Mouse (Mus musculus) stomach, postnatal 0 days (tissue): ENCODE measurements at regions not wholly inside any gene's neighbourhood (a gene's known extent, or its start where the extent isn't known, plus 50 kb on each side); places are given as distances from the start of the nearest gene placed in this dataset.

Source experiments
- CTCF ChIP-seq: IDR thresholded peaks from 2 replicates; pipeline ENCODE4 v1.5.1; 2016; ENCODE audit warnings: antibody characterized with exemption, low read depth, mild to moderate bottlenecking, moderate library complexity
- EP300 ChIP-seq: optimal IDR thresholded peaks from 2 replicates; pipeline ENCODE3; 2016; ENCODE audit warnings: antibody characterized with exemption

DNA sequence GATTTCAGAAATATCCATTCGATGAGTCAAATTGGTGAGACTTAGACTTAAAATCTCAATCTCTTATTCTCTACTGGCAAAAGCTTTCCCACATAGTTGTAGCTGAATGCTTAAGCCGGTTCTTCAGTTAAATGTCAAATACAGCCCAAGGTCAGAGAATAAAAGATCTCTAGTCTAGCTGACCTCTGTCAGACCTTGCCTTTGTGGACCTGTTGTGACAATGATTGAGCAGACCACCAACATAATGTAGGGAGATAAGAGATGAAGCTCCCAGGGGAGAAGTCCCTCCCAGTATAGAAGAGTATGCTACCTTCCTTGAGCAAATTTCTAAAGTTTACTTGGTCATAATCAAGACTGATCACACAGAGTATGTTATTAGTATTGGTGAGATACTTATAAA, 157.9 kb upstream of the Gap43 start:
- TF ChIP-seq CTCF (no peak), EP300 (no peak)
